Mouse (Mus musculus) kidney, embryonic 16.5 days (tissue): Measurements from ENCODE around the gene 2410131K14Rik. TPM values are rescaled to one million over a fixed set of nuclear protein-coding genes. Genes with fewer than 3 reads are reported as not detected.

Experiments used
- ATAC-seq: fragments of 200-750 bp; cut with Nextera tagmentation; 2 replicates; pipeline ENCODE4 v1.8.0; 2017; ENCODE audit warnings: moderate TSS enrichment; ENCODE audit not compliant: low FRiP score, low TSS enrichment
- H3K27ac ChIP-seq: fragments of 300-500 bp; sonication (generic); 2 replicates; pipeline ENCODE4 v1.5.1; 2014; ENCODE audit warnings: low read length
- H3K27me3 ChIP-seq: fragments of 300-500 bp; sonication (generic); 2 replicates; pipeline ENCODE4 v1.6.1; 2014; ENCODE audit warnings: low read length, control low read depth, mixed read lengths; ENCODE audit not compliant: insufficient read depth
- H3K36me3 ChIP-seq: fragments of 300-500 bp; sonication (generic); 2 replicates; pipeline ENCODE4 v1.6.1; 2014; ENCODE audit warnings: low read length, control low read depth, mixed read lengths; ENCODE audit not compliant: insufficient read depth
- H3K4me1 ChIP-seq: fragments of 300-500 bp; sonication (generic); 2 replicates; pipeline ENCODE4 v1.6.1; 2014; ENCODE audit warnings: low read length, control low read depth, mixed read lengths; ENCODE audit not compliant: insufficient read depth
- H3K4me2 ChIP-seq: fragments of 300-500 bp; sonication (generic); replicated peaks from 2 replicates; pipeline ENCODE4 v1.6.1; 2014; ENCODE audit warnings: low read depth, low read length
- H3K4me3 ChIP-seq: fragments of 300-500 bp; sonication (generic); 2 replicates; pipeline ENCODE4 v1.5.1; 2014; ENCODE audit warnings: mild to moderate bottlenecking, low read length
- H3K9ac ChIP-seq: fragments of 300-500 bp; sonication (generic); replicated peaks from 2 replicates; pipeline ENCODE4 v1.6.1; 2014; ENCODE audit warnings: low read length
- H3K9me3 ChIP-seq: fragments of 300-500 bp; sonication (generic); 2 replicates; pipeline ENCODE4 v1.6.1; 2016; ENCODE audit warnings: low read length, control low read depth
- WGBS: fragments of 180-500 bp; shearing (Covaris S2); extraction: QIAGEN DNeasy Blood & Tissue Kit; methylation state at CpG from one replicate; pipeline ENCODE4 v1.1.7; 2014; 5-methylcytosine and 5-hydroxymethylcytosine counted together
- polyA plus RNA-seq: library from polyadenylated mRNA; unstranded; fragments of >200 nt; fragmentation: Nextera tagmentation; extraction: Ambion mirVana; gene quantifications from 2 replicates; pipeline ENCODE4 v1.2.1, GENCODE M21; 2015

The 2410131K14Rik gene
- polyA plus RNA-seq, 1 experiment from 2014 or later = 10.7 TPM

- Histone ChIP-seq H3K27ac (no peak overlapping the region), H3K36me3 (no peaks in the 10 kb centered on the region), H3K9me3 (no peaks in the 10 kb centered on the region), H3K4me2 (no peak overlapping the region), H3K27me3 (peaks cover 13% of the 10 kb centered on the region), H3K4me1 (peaks cover 6% of the 10 kb centered on the region), H3K9ac (no peak overlapping the region), H3K4me3 (no peak overlapping the region)
- 80% methylated on average over 11 of the region's 11 CpGs for WGBS
- ATAC-seq = no peak
Measured at GRCm38 (mm10) chr5:118299720-118300400, 54.8 kb downstream of the 2410131K14Rik start.

GRCm38 (mm10) chr5:118302466-118303155 lies 57.6 kb downstream of the 2410131K14Rik start:
- no peaks in the 10 kb centered on the region for H3K36me3 ChIP-seq
- H3K9me3 ChIP-seq = no peaks in the 10 kb centered on the region
- H3K4me2 ChIP-seq = no peak overlapping the region
- H3K27ac ChIP-seq = no peak overlapping the region
- 51% methylated on average over 9 of the region's 9 CpGs for WGBS
- H3K27me3 ChIP-seq = peaks cover 7% of the 10 kb centered on the region; the same call in 1 of the 2 replicates
- no peak for ATAC-seq
- H3K4me1 ChIP-seq = peaks cover 3% of the 10 kb centered on the region
- no peak overlapping the region for H3K9ac ChIP-seq
- H3K4me3 ChIP-seq = no peak overlapping the region

GRCm38 (mm10) chr5:118304970-118305618 lies 60.1 kb downstream of the 2410131K14Rik start:
- WGBS = 83% methylated on average over 19 of the region's 19 CpGs
- ATAC-seq = no peak

GRCm38 (mm10) chr5:118310389-118310788 lies 65.4 kb downstream of the 2410131K14Rik start:
- Histone ChIP-seq H3K4me3 (no peak overlapping the region), H3K27me3 (no peaks in the 10 kb centered on the region), H3K4me1 (no peaks in the 10 kb centered on the region), H3K27ac (no peak overlapping the region), H3K36me3 (no peaks in the 10 kb centered on the region), H3K9me3 (no peaks in the 10 kb centered on the region), H3K9ac (no peak overlapping the region), H3K4me2 (no peak overlapping the region)
- ATAC-seq = no peak
- 81% methylated on average over 6 of the region's 6 CpGs for WGBS

More at GRCm38 (mm10) chr5:118304970-118305618, 60.1 kb downstream of the 2410131K14Rik start:
- no peaks in the 10 kb centered on the region for H3K9me3 ChIP-seq
- H3K36me3 ChIP-seq = no peaks in the 10 kb centered on the region
- no peaks in the 10 kb centered on the region for H3K4me1 ChIP-seq
- H3K27ac ChIP-seq = no peak overlapping the region
- no peak overlapping the region for H3K4me3 ChIP-seq
- H3K9ac ChIP-seq = no peak overlapping the region
- no peak overlapping the region for H3K4me2 ChIP-seq
- no peaks in the 10 kb centered on the region for H3K27me3 ChIP-seq

GRCm38 (mm10) chr5:118311251-118311650 lies 66.2 kb downstream of the 2410131K14Rik start:
- WGBS = 47% methylated on average over 10 of the region's 10 CpGs
- no peaks in the 10 kb centered on the region for H3K4me1 ChIP-seq
- no peak overlapping the region for H3K27ac ChIP-seq
- no peaks in the 10 kb centered on the region for H3K36me3 ChIP-seq
- H3K9me3 ChIP-seq = no peaks in the 10 kb centered on the region
- ATAC-seq = no peak
- no peaks in the 10 kb centered on the region for H3K27me3 ChIP-seq
- H3K4me3 ChIP-seq = no peak overlapping the region
- no peak overlapping the region for H3K9ac ChIP-seq
- no peak overlapping the region for H3K4me2 ChIP-seq

- H3K9me3 ChIP-seq = no peaks in the 10 kb centered on the region
- ATAC-seq = no peak
- H3K4me3 ChIP-seq = no peak overlapping the region
- no peak overlapping the region for H3K4me2 ChIP-seq
- no peak overlapping the region for H3K9ac ChIP-seq
- H3K4me1 ChIP-seq = 0 out of 2 replicates have a peak, but pooled peaks cover under 1% of the 10 kb centered on the region
- H3K27ac ChIP-seq = no peak overlapping the region
- no peaks in the 10 kb centered on the region for H3K27me3 ChIP-seq
- H3K36me3 ChIP-seq = no peaks in the 10 kb centered on the region
- WGBS = 88% methylated on average over 6 of the region's 6 CpGs
Measured at GRCm38 (mm10) chr5:118313766-118314165, 68.7 kb downstream of the 2410131K14Rik start.

Other genes starting within 250 kb of the 2410131K14Rik start
- 20.9 and 23.9 TPM in 2 replicates for gene Tesc, start 217.5 kb upstream of the 2410131K14Rik start, polyA plus RNA-seq
- gene Fbxw8, start 89.8 kb upstream of the 2410131K14Rik start, polyA plus RNA-seq = 26.3 and 30.9 TPM in 2 replicates
- gene Hrk, start 80.6 kb upstream of the 2410131K14Rik start, polyA plus RNA-seq = 0.09 and 0.17 TPM in 2 replicates
- gene Rnft2, start 111 bp upstream of the 2410131K14Rik start, polyA plus RNA-seq = 2.8 and 3.3 TPM in 2 replicates